Mouse (Mus musculus): ENCODE data around the gene Bhlhe40. TPM values are rescaled to one million over a fixed set of nuclear protein-coding genes. Genes with fewer than 3 reads are reported as not detected.

Gene Bhlhe40
- total and polyA plus RNA-seq, 2 experiments from 2014 or later = 6.0 to 7.7 TPM

DNA sequence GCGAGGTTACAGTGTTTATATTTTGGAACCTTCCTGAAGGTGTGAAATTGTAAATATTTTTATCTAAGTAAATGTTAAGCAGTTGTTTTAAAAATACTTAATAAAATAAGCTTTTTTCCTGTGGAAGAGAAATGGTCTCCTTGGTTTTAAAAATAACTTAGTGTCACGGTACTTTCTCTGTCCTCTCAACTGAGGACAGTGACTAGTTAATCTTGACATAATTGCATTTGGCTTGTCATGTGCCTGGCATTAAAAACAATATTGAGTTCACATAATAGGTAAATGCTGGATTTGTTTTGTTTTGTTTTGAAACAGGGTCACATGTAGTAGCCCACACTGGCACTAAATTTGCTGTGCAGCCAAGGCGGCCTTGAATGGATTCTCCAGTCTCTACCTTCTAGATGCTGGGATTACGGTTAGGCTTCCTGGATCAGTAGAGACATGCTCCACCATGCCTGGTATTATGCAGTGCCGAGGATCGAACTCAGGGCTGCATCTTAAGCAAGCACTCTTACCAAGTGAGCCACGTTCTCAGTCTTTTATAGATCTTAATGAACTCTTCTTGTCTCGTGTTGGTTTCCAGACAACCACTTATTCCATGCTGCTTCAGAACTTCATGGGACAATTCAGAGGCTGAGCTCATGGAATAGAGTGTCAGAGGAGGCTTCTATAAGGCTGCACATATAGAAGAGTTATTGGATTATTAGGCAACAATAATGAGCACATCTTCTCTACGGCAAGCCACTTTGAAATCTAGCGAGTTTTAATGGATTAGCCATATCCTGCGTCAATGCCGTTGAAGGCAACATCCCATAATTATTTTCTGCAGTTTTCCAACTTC, 6.4 kb downstream of the Bhlhe40 start:
- 85% methylated on average over 12 of the region's 12 CpGs for WGBS
- H3K27ac ChIP-seq = no peak overlapping the region

DNA sequence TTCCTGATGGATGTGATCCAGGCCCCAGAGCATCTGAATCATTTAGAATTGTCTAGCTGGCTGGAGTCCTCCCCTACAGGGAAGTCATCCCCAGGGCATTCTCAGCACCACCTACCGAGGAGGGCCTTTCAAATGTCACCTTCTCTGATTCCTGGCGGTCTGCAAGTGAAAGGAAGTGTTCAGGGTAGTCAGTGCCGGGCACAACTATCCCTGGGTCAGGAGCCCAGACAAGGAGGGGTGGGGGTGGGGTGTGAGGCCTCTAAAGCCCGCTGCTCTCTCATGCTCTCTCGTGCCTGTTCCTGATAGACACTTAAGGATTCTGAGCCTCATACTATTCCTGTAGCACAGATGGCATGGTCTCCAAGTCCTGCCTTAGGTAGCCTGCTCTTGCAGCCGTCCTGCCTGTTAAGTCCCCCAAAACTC, 7.2 kb downstream of the Bhlhe40 start:
- Histone ChIP-seq H3K4me3 (ENCODE audit: low read length) (no peak overlapping the region), H3K36me3 (ENCODE audit: insufficient read depth, low read length) (no peaks in the 10 kb centered on the region; the same call in 1 of the 2 replicates), H3K9ac (replicated peaks; ENCODE audit: low read length) (no peak overlapping the region), H3K9me3 (ENCODE audit: low read length) (no peaks in the 10 kb centered on the region), H3K4me2 (ENCODE audit: low read depth, low read length) (peak overlapping the region; percentile 63; the same call in 1 of the 2 replicates), H3K4me1 (ENCODE audit: insufficient read depth, low read length) (peaks cover 6% of the 10 kb centered on the region; the same call in 1 of the 2 replicates), H3K27me3 (ENCODE audit: insufficient read depth, low read length) (no peaks in the 10 kb centered on the region), H3K27ac (peak overlapping the region; percentile 69)
- WGBS = 24% methylated on average over 6 of the region's 6 CpGs
- no peak for TF ChIP-seq CTCF (IDR thresholded peaks at IDR 0.05; ENCODE audit: low read depth)
- DNase-seq (ENCODE audit: low spot score) (peak; percentile 7), ATAC-seq (no peak; the same call in 1 of the 2 replicates)

More for the DNA sequence above, 6.4 kb downstream of the Bhlhe40 start:
- H3K9ac ChIP-seq (replicated peaks; ENCODE audit: low read length) = no peak overlapping the region
- peaks cover 6% of the 10 kb centered on the region; the same call in 1 of the 2 replicates for H3K4me1 ChIP-seq (ENCODE audit: insufficient read depth, low read length)
- no peak for TF ChIP-seq CTCF (IDR thresholded peaks at IDR 0.05; ENCODE audit: low read depth)
- no peak overlapping the region for H3K4me3 ChIP-seq (ENCODE audit: low read length)
- H3K9me3 ChIP-seq (ENCODE audit: low read length) = no peaks in the 10 kb centered on the region
- ATAC-seq (no peak), DNase-seq (ENCODE audit: low spot score) (no peak)
- no peak overlapping the region for H3K4me2 ChIP-seq (ENCODE audit: low read depth, low read length)
- no peaks in the 10 kb centered on the region for H3K27me3 ChIP-seq (ENCODE audit: insufficient read depth, low read length)
- H3K36me3 ChIP-seq (ENCODE audit: insufficient read depth, low read length) = no peaks in the 10 kb centered on the region; the same call in 1 of the 2 replicates

DNA sequence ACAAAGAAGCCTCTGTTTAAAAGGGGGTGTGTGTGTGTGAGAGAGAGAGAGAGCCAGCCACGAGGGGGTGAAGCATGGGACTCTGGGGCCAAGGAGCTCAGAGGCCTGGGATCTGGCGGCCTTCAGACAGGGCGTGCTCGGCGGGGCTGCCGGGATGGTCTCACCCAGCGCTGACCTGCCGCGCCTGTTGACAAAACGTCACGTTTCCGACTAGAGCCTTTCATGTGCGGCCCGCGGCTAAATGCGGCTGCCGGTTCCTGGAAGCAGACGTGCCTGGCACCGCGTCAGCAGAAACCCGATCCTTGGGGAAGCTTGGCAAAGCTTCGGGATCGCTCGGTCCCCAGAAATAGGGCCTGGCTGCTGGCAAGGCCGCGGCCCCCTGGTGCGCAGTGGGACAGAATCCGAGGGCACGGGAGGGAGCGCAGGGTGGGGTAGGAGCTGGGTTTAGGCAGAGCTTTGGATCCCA, 7.9 kb downstream of the Bhlhe40 start:
- DNase-seq (ENCODE audit: low spot score) (peak; percentile 84), ATAC-seq (peak; percentile 89)
- peak overlapping the region; percentile 27 for H3K4me3 ChIP-seq (ENCODE audit: low read length)
- H3K9me3 ChIP-seq (ENCODE audit: low read length) = no peaks in the 10 kb centered on the region
- H3K36me3 ChIP-seq (ENCODE audit: insufficient read depth, low read length) = no peaks in the 10 kb centered on the region; the same call in 1 of the 2 replicates
- no peak for TF ChIP-seq CTCF (IDR thresholded peaks at IDR 0.05; ENCODE audit: low read depth)
- no peaks in the 10 kb centered on the region for H3K27me3 ChIP-seq (ENCODE audit: insufficient read depth, low read length)
- H3K9ac ChIP-seq (replicated peaks; ENCODE audit: low read length) = peak overlapping the region; percentile 22
- peaks cover 6% of the 10 kb centered on the region; the same call in 1 of the 2 replicates for H3K4me1 ChIP-seq (ENCODE audit: insufficient read depth, low read length)
- peak overlapping the region; percentile 69 for H3K27ac ChIP-seq
- WGBS = 3% methylated on average over 30 of the region's 30 CpGs
- peak overlapping the region; percentile 63 for H3K4me2 ChIP-seq (ENCODE audit: low read depth, low read length)

DNA sequence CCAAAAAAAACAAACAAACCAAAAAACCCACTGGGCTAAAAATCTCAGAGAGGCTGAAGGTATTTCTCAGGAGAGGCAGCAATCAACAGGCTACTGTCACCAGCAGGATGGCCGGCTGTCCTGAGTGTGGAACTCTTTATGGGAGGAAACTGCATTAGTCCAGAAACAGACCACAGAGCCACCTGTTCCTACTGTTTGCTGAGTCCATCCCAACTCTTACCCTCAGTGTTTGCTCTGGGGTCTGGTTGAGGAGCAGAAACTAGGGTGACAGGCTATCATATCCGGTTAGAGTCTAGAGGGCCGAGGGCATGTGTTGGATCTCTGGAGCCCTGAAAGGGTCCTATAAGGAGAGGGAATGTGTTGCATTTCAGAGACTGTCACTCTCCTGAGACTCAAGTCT, 9.8 kb downstream of the Bhlhe40 start:
- H3K9ac ChIP-seq (replicated peaks; ENCODE audit: low read length) = no peak overlapping the region
- WGBS = 89% methylated on average over 3 of the region's 3 CpGs
- DNase-seq (ENCODE audit: low spot score) (no peak), ATAC-seq (no peak)
- H3K9me3 ChIP-seq (ENCODE audit: low read length) = no peaks in the 10 kb centered on the region
- H3K4me3 ChIP-seq (ENCODE audit: low read length) = no peak overlapping the region
- no peak overlapping the region for H3K4me2 ChIP-seq (ENCODE audit: low read depth, low read length)
- H3K36me3 ChIP-seq (ENCODE audit: insufficient read depth, low read length) = no peaks in the 10 kb centered on the region; the same call in 1 of the 2 replicates
- peaks cover 6% of the 10 kb centered on the region; the same call in 1 of the 2 replicates for H3K4me1 ChIP-seq (ENCODE audit: insufficient read depth, low read length)
- H3K27me3 ChIP-seq (ENCODE audit: insufficient read depth, low read length) = no peaks in the 10 kb centered on the region
- TF ChIP-seq CTCF (IDR thresholded peaks at IDR 0.05; ENCODE audit: low read depth) = no peak
- no peak overlapping the region for H3K27ac ChIP-seq

DNA sequence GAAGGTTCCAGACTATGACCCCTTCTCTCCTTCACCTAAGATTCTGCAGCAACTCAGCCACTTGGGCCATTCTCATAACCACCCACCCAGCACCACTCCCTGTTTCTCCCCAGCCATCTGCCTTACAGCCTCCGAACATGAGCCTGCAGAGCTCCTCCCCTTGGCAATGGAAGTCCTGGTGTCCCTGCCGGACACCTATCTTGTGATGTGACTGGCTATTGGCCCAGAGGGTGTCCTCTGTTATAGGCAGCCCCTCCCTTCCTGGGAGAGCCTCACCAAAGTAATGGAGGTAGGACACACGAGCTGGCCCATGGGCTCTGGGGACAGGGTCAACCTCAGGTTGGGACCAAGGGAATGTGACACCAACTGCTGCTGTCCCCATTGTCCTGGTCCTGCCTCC, 10.4 kb downstream of the Bhlhe40 start:
- TF ChIP-seq CTCF (IDR thresholded peaks at IDR 0.05; ENCODE audit: low read depth) = no peak
- DNase-seq (ENCODE audit: low spot score) = no peak
- no peak for ATAC-seq
- Histone ChIP-seq H3K4me3 (ENCODE audit: low read length) (no peak overlapping the region), H3K4me2 (ENCODE audit: low read depth, low read length) (no peak overlapping the region), H3K4me1 (ENCODE audit: insufficient read depth, low read length) (peaks cover 6% of the 10 kb centered on the region; the same call in 1 of the 2 replicates), H3K9me3 (ENCODE audit: low read length) (no peaks in the 10 kb centered on the region), H3K27ac (no peak overlapping the region), H3K36me3 (ENCODE audit: insufficient read depth, low read length) (no peaks in the 10 kb centered on the region), H3K9ac (replicated peaks; ENCODE audit: low read length) (no peak overlapping the region), H3K27me3 (ENCODE audit: insufficient read depth, low read length) (no peaks in the 10 kb centered on the region)
- 56% methylated on average over 3 of the region's 3 CpGs for WGBS

DNA sequence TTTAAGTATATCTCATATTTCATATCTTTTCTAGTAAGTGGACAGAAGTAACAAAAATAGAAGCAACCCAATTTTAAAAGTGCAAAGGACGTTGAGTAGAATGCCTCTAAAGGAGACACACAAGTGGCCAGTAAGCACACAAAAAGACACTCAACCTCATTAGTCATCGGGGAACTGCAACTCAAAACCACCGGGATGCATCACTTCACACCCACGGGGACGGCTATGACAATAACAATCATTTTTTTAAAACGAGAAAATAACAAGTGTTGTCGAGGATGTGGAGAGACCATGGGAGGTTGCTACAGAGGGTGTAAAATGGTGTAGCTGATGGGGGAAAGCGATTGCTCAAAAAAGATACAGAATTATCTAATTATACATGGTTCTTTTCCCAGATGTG, 11.7 kb downstream of the Bhlhe40 start:
- DNase-seq (ENCODE audit: low spot score) (no peak), ATAC-seq (no peak)
- H3K4me3 ChIP-seq (ENCODE audit: low read length) = no peak overlapping the region
- no peak overlapping the region for H3K9ac ChIP-seq (replicated peaks; ENCODE audit: low read length)
- TF ChIP-seq CTCF (IDR thresholded peaks at IDR 0.05; ENCODE audit: low read depth) = no peak
- peaks cover 6% of the 10 kb centered on the region; the same call in 1 of the 2 replicates for H3K4me1 ChIP-seq (ENCODE audit: insufficient read depth, low read length)
- WGBS = 77% methylated on average over 8 of the region's 8 CpGs
- H3K36me3 ChIP-seq (ENCODE audit: insufficient read depth, low read length) = no peaks in the 10 kb centered on the region
- H3K4me2 ChIP-seq (ENCODE audit: low read depth, low read length) = no peak overlapping the region
- no peaks in the 10 kb centered on the region for H3K9me3 ChIP-seq (ENCODE audit: low read length)
- no peaks in the 10 kb centered on the region for H3K27me3 ChIP-seq (ENCODE audit: insufficient read depth, low read length)
- no peak overlapping the region for H3K27ac ChIP-seq

All from hindbrain, postnatal 0 days (tissue).